Mouse (Mus musculus) telencephalon, adult 2 months (tissue): Measurements from ENCODE around the gene Kcnd3.

Experiments used
- DNase-seq: peaks from one replicate; pipeline ENCODE4 v3.0.0-alpha.2; 2011; ENCODE audit warnings: low read depth, low spot score

The Kcnd3 gene

GRCm38 (mm10) chr3:105521178-105521631, 69.1 kb downstream of the Kcnd3 start:
- DNase-seq, result peak; percentile 95

- DNase-seq, result no peak
These were observed 69.5 kb downstream of the Kcnd3 start for GRCm38 (mm10) chr3:105521639-105522038.

DNA sequence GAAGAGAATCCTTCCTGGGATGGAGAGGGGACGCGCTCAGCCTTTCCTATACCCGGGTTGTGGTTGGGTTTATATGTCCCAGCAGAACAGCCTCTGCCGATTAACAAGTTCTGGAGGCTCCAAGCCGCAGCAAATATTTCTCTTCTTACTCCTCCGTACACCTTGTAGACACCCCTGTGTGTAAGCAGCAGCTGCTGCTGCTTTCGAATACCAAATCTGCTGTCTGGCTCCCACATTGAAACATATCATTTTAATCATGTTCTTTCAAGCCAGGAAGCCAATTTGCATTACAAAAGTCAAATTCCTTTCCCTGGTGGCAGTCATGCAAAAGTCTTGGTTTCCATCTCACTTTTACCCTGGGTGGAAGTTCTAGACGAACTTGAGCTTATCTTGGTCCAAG, 76.7 kb downstream of the Kcnd3 start:
- DNase-seq, result no peak

- DNase-seq, result no peak
These were observed 77.6 kb downstream of the Kcnd3 start for GRCm38 (mm10) chr3:105529700-105530099.

DNA sequence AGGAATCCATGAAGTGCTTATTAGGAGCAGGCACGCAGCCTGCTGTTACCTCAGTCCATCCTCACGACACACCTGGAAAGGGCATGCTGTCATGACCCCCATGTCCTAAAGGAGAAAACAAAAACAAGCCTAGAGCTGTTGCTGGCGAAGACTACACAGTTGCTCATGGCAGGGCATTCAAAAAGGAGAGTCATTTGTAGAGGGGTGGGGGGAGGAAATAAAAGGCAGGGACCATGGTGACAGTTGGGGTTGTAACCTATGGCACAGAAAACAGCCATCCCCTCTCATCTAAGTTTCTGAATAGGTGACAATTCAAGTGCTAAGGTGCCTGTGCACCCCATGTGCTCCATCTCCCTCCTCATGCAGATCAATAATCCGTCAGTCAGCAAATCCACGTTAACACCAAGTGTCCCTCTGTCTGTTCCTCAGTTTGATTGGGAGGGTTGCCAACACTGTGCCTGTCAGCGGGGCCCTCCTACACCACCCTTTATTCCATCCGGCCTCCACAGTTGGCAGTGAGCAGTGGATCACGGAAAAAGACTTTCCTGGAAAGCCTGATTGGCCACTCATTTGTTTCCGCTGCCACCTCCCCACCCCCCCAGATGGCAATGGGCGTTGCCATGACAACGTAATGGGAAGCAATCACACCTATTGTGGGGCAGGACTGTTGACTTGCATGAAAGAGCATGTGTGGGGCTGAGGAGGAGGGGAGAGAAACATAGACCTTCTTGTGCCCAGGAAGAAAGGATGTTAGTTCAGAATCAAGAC, 78.4 kb downstream of the Kcnd3 start:
- DNase-seq, result peak; percentile 72

DNA sequence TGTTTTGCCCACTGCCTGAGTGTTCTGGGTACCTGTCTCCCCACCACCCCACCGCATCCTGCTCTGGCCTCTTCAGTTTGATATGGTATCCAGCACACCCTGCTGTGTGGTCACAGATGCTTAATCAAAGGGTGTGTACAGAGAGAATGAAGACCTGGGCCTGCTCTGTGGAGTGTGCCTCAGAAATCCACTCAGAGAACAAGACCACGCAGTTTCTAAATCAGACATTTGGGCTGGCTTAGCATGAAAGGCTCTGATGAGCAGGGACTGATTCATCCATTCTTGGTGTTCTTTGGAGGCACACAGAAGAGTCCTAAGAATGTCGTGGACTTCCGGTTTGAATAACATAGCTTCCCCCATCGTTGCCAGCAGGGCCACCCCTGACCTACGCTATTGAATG, 86.3 kb downstream of the Kcnd3 start:
- DNase-seq, result peak; percentile 50

DNA sequence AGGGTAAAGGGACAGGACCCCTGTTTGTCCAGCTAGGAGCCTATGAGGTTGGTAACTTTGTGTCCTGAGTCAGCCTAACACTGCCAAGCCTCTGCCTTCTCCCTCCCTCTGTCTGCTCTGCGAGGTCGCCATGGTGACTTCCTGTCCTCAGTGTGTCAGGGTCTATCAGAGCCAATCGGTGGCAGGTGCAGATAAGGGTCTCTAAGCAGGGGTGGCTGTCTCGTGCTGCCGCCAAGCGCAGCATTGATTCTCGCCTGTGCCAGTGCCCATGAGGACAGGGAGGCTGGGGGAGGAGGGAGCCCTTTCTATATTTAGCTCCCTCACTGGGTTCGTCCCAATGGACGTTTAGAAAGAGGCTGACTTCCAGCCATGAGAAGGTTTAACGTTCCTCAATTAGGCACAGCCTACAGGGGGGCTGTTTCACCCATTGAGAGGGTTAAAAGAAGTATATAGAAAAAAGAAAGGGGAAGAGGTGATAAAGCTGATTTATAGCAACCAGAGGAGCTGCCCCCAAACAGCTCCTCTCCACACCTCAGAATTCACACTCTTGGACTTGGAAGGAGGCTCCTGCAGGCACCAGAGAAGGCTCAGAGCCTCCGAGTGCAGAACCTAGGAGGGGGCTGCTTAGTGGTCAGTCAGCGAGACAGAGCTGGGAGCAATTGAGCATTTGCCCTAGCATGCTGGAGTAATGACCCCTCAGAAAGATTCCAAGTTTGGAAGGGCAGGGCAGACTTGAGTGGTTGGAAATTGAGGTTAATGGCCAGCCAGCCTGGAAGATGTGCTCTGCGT, 86.9 kb downstream of the Kcnd3 start:
- no peak for DNase-seq

DNA sequence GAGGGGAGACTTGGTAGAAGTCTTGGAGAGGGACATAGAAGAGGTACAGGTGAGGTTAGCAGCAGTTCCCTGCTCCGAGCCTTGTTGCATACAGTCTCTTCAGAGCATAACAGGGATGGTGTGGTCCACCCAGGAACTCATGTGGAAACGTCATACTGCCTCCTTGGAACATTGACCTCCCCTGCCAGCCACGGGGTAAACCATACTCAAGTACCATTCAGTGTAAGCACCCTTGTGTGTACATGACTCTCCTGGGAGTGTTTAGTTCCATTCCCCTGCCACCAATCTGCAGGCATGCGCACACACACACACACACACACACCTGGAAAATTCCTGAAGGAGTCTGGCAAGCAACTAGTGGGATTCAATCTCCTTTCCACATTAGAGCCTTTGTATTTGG, 90.6 kb downstream of the Kcnd3 start:
- no peak for DNase-seq

- no peak for DNase-seq
These were observed 92.0 kb downstream of the Kcnd3 start for GRCm38 (mm10) chr3:105544106-105544505.

- DNase-seq, result no peak
These were observed 94.5 kb downstream of the Kcnd3 start for GRCm38 (mm10) chr3:105546611-105547071.

DNA sequence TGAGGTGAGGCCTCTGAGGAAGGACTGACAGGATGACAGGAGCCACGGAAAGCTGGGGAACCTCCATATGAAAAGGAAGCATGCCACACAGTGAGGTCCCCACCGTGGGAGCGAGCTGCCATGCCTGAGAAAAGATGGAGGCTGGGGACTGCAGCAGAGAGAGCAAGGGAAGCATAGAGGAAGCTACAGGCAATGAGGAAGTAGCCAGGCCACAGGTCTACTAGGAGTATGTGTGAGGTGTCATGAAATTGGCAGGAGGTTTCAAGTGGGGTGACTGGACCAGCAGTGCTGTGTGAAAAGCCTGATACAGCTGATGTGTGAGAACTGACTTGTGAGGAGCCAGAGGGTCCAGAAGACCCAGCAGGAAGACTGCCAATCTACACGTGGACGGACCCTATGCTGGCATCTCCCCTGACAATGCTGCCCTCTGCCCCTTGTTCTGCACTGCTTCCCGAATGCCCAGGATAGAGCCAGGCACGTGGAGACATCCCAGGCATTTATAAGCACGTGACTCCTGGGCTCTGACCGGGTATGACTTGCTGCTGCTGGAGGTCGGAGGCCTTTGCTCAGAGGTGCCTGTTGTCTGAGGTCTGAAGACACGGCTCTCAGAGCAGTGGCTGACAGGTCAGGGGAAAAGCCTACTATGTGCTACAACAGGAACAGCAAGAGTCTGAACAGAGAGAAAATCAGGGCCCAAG, 96.1 kb downstream of the Kcnd3 start:
- no peak for DNase-seq

DNA sequence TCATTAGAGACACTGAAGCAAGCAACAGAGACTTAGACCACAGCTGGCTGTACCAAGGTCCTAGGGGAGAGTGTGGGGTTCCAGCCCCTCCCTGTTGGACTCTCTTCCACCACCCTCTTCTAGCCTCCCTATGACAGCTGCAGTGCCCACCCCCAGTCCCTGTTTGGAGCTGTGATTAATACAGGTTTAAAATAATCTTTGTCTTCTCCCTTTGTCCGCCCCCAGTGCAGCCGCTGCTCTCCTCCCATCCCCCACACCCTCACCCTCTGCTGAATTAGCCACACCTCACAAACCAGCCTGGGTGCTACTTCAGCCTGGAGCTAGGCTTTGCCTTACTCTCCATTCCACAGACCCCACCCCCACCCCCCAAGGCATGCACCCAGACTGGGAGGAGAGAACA, 107.3 kb downstream of the Kcnd3 start:
- no peak for DNase-seq

- DNase-seq, result no peak
These were observed 114.8 kb downstream of the Kcnd3 start for GRCm38 (mm10) chr3:105566973-105567372.

DNA sequence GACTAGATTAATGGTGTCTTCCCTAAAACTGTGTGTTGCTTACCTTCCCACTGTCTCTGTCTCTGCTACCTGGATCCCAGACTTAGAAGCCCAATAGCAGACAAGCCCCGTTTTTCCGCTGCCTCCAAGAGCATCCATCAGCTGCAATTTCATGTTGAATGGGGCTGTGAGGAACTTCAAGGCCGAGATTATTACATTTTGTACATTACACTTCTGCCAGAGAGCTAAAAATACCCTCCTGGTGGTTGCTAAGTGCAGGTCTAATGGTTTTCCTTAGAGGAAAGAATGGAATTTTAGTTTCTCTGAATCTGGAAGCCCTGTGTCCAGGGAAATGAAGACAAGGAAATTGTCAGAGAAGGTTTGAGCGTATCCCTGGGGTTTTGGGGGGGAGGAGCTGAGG, 115.3 kb downstream of the Kcnd3 start:
- DNase-seq, result no peak

- DNase-seq, result no peak
These were observed 116.3 kb downstream of the Kcnd3 start for GRCm38 (mm10) chr3:105568403-105568802.

DNA sequence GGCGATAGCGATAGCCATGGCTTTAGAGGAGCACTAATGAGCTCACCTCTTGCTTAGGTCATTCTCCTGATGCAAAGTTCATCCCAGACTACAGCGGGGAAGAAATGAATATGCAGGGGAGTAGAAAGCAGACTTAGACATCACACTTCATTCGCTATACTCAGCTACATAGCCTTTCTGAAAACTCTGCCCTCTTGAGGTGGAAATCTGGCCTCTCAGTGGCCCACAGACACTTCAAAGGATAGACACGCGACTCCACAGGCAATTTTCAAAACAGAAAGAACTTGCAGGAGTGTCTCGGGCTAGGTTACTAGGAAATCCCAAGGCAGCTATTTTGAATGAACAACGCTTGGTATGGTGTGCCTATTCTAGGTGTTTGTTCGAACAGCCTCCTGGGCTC, 116.7 kb downstream of the Kcnd3 start:
- no peak for DNase-seq

DNA sequence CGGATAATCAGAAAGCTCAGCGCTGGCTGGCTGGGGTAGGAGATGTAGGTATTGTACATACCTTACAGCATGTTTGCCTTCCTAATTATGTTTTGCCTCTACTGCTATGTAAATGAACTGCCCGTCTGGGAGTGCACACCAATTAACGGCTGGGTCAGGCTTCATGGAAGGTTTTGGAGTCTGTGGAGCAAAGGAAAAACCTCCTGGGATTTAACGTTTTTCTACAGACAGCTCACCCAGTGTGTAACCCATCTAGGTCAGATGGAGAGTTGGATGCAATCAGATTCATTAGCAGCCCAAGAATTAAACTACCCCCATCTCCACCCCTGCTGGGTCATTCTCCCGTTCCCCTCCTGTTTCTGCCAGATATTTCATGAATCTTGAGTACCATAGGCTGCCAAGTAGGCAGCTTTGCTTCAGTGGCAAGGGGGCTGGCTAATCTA, 117.2 kb downstream of the Kcnd3 start:
- no peak for DNase-seq

- DNase-seq, result no peak
These were observed 117.8 kb downstream of the Kcnd3 start for GRCm38 (mm10) chr3:105569950-105570349.

- no peak for DNase-seq
These were observed 118.7 kb downstream of the Kcnd3 start for GRCm38 (mm10) chr3:105570818-105571217.

DNA sequence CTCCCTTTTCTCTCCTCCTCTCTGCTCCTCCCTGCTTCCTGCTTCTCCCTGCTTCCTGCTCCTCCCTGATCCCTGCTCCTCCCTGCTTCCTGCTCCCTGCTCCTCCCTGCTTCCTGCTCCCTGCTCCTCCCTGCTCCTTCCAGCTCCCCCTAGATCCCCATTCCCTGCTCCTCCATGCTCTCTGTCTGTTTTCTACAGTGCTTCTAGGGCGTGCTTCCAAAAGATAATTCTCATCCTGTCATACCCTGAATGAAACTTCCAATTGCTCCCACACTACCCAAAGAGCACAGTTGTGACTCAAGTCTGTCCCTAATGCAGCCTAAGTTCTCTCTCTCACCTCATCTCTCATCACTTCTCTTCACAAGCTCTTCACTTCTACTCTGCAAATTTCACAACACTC, 119.8 kb downstream of the Kcnd3 start:
- no peak for DNase-seq

DNA sequence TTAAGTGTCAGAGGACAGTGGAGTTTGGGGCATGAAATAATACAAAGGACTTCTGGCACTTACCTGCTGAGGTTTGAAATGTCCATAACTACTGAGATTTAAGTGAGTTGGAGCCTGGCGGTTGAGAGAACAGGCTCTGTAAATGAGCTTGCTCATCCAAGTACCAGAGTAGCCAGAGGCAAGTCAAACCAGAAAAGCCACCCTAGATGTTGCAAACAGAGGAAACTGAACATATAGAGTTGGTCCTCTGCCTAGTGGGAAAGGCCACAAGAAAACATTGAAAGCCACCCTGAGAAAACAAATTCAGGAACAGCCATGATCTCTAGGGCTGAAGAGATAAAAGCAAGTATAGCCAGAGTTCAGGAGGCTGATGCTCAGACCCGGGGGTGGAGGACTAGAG, 121.0 kb downstream of the Kcnd3 start:
- no peak for DNase-seq

GRCm38 (mm10) chr3:105578320-105578719, 126.2 kb downstream of the Kcnd3 start:
- no peak for DNase-seq
